Mouse (Mus musculus): ENCODE measurements around the gene Syt13.

The Syt13 gene

DNA sequence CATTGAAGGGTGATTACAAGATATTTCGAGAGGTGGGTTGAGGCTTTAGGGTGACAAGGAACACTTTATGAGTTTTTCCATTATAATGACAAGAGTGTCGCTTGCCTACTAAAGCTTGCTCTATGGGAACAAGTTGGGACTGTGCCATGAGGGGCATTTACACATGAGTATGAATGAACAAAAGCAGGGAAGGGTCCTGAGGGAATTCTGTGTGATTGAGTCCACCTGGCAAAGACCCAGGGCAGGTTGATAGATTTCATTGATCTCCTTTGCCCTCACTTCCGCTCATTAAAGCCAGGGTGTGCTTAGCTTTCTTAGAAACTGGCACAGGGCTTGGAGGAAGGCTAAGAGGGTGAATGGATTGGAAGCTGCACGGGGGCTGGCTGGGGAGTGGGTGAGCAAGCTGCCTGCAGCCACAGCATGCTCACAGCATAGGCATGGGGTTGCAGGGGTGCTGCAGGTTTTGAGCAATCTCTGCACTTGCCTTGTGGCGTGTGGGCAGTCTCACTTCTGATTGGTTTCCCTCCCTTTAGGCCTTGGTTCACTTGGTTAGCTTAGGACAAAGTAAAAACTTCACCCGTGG is 9.9 kb downstream of the Syt13 start:
- no peak for DNase-seq (ENCODE audit: low spot score in 2 of 2)

DNA sequence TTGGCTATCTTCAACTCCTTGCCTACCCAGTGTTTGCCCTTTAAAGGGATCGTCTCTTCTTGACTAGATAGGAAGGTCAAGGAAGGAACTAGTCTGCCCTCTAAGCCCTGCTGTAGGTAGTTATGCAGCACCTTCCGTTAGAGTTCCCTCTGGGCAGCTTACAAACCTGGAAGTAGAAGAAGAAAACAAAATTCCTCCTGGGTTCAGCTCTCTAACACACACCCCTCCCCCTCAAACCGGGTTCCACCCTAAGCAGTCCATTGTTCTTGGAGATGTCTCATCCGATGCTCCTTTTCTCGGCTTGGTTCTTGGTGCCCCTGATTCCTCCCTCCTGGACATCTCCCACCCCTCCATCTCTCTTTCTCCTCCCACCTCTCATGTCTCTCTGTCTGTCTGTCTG is 14.8 kb downstream of the Syt13 start:
- DNase-seq (ENCODE audit: low spot score in 2 of 2): no peak

DNA sequence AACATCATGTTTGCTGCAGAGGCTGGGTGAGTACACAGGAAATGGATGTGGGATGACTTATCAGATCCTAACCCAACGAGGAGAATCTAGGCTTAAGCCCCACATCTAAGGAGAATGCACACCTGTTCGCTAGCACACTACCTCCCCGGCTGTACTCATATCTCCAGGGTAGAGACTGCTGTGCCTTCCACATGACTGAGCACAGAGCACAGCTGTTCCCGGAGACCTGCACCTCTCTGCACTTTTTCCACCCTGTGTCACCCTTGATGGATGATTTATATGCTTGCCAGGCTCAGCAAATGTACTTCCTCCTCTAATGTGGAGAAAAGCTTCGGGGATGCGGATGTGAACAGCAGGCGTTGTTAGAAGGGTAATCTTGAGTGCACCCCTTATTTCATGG is 16.2 kb downstream of the Syt13 start:
- DNase-seq (ENCODE audit: low spot score in 2 of 2): no peak

DNA sequence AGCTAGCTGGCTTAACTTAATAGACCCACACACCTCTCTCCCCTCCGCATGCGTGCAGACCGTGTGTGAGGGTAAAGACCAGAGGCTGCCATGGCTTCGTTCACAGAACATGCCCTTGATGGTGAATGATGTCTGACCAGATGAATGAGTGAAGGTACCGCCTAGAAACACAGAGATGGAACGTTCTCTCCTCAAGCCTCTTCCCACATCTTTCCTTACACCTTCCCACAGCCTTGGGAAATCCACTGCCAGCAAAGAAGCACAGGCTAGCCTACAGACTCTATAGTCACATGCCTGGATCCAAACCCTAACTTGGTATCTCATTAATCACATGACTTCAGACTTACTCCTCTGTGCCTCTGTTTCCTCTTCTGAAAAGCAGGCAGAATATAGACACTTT is 18.5 kb downstream of the Syt13 start:
- DNase-seq (ENCODE audit: low spot score in 2 of 2): no peak

DNA sequence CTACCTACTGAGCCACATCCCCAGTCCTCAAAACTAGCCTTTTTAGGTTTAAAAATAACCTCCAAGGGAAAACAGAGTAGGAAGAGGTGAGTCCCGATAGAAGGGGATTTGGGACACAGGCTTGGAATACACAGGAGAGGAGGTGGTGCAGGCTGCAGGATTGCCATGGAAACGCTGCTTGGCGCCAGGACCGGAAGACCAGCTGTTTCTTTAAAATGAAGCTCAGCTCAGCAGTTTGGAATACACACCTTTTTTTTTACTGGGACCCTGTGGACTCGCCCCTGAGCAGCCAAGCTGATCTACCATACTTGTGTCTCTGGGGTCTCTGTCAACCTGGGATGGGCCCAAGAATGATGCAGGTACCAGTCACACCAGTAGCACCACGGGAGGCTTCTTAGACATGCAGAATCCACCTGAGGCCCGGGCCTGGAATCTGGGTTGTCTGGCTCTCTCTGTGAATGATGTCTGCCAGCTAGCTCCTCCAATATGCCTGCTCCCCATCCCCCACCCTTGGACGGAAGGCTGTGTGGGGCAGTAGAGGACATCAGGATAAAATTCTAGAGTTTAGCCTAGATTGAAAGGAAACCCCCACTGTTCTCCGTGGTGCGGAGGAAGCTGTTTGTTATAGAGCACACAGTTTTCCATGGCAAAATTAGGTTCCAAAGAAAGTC is 19.5 kb downstream of the Syt13 start:
- no peak for DNase-seq (ENCODE audit: low spot score in 2 of 2)

DNA sequence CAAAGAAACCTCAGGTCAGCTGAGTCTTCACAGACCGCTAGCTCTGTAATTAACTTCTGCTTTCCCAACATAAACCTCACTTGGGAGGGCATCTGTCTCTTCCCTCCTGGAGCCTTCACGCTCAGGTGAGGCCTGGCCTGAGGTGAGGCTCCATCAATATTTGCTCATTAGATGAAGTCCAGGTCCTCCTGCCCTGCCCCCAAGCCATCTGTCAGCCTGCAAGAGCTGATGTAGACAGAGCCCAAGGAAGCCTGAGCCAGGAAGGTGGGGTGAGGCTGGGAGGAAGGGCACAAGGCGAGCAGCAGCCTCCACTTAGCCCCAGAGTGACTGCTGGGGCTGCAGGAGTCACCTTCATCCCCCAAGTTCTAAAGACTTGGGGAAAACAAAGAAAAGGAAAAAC is 20.6 kb downstream of the Syt13 start:
- no peak for DNase-seq (ENCODE audit: low spot score in 2 of 2)

GRCm38 (mm10) chr2:92938063-92938462 is 23.2 kb downstream of the Syt13 start:
- no peak for DNase-seq (ENCODE audit: low spot score in 2 of 2)

DNA sequence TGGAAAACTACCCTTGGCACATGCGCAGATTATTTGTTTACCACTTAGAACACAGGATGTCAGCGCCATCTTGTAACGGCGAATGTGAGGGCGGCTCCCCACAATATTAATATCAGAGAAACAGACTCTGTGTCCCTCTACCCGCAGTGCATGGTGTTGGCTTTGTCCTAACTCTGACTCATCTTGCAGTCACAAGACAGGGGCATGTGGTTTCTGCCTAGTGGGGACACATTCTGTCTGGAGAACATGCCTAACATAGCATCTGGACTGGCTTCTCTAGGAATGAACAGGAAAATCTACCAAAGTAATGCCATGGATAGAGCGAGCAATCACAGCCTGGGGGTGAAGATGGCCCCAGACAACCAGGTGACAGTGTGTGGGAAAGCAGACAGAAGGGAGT is 23.9 kb downstream of the Syt13 start:
- DNase-seq (ENCODE audit: low spot score in 2 of 2): no peak

DNA sequence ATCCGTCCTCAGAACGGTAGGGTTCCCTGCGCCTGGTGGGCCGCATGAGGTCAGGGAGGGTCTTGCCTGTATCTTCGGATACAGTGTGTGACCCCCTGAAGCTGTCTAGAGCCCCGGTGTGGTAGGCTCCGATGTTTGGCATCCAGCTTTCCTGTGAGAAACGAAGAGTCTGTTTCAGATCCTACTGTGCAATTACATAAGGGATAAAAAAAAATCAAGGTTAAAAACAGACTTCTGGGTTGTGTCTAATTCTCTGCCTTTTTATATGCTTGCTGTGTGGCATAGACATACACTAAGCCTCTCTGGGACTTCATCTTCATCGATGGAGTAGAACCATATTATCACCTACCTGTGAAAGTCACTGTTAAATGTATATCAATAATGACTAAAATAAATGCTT is 26.1 kb downstream of the Syt13 start:
- no peak for DNase-seq (ENCODE audit: low spot score in 2 of 2)

DNA sequence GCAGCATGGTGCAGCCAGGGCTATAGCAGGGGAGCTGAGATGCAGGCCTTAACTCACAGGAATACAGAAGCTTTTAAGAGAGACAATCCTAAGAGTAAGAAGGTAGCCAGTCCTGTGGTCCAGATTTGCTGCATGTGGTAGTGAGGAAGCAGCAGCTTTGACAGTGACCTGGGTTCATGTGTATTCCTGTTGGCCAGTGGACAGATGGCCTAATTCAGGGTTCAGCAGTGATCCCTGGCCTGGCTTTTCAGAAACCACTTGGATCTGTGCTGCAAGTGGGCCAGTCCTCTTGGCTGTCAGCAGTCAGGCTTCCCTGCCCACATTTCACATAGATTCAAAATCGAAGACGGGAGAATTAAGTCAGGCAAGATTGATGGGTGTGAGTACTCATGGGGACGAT is 26.6 kb downstream of the Syt13 start:
- DNase-seq (ENCODE audit: low spot score in 2 of 2): no peak

DNA sequence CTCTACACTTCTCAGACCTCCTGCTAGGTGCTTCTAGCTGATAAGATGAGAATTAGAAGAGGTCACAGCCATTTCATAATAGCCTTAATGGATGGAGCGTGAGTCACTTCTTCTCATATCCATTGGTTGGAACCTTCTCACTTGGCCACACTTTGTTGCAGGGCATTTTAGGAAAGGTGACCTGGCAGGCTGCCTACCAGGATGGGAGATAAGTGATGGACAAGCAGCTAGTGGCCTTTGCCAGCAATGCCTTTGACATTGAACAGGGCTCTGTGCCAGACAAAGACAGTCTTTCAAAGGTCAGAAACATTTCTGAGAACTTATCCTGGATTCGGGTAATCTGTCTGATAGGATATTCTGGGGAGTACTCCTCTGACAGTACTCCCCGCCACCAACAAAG is 28.5 kb downstream of the Syt13 start:
- no peak for DNase-seq (ENCODE audit: low spot score in 2 of 2)

DNA sequence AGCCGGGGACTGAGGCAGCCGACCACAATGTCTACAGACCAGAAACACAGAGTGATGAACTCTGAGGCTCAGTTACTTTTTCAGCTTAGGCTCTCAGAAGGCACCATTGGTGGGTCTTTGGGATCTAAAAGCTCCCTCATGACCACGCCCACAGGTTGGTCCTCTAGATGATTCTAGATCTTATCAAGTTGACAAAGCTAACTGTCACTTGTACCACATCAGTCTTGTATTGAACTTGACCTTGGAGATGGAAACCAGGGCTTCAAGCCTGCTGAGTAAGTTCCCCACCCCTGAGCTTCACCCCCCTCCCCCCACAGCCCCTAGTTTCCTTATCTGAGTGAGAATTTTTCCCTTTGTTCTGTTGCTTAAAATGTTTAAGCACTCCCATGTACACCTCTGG is 29.5 kb downstream of the Syt13 start:
- DNase-seq (ENCODE audit: low spot score in 2 of 2): no peak

DNA sequence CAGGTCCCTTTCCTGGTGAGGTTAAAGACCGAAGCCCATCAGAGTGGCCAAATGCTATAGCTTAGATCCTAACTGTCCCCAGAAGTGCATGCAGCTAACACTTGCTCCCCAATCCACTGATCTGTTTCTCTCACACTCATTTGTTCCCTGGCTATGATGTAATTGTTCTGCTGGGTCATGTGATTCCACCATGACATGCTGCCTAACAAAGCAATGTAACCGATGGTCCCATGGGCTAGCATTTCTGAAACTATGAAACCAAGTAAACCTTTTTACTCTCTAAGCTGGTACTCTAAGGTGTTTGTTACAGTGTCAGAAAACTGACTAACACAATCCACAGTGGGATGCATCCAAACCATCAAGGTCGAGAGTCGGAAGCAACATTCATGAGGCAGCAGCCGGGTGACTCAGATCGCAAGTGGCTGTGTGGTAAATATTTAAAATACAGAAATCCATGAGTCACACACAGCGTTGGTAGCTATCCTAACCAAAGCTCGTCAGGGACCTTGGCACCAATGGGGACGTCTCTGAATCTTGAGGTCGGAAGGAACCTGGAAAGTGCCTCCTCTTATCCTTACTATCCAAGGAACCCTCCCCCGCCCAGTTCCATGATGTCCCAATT is 30.3 kb downstream of the Syt13 start:
- DNase-seq (ENCODE audit: low spot score in 2 of 2): no peak

DNA sequence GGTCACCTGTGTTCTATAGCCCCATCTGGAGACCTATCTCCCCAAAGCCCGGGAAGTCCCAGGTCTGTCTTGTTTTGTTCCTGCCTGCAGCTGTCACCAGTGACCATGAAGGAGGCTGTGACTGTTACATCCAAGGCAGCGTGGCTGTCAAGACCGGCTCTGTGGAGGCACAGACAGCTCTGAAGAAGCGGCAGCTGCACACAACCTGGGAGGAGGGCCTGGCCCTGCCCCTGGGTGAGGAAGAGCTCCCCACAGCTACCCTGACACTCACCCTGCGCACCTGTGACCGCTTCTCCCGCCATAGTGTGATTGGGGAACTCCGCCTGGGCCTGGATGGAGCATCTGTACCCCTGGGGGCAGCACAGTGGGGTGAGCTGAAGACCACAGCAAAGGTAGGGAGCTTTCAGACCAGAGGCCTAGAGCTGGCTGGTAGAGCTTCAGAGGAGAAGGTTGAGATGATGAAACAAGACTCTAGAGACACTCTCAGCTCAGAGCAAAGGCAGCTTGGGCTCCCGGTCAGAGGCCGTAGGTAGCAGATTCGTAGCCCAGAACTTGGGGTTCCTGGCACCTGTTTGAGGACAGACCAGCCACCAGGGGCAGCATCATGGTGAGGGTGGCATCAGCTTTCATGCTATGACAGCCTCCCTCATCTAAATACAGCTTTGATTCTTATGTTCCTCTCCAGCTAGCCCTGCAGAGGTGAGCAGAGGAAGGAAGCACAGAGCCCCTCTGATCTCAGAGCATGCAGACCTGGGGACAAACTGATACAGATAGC is 31.1 kb downstream of the Syt13 start:
- peak in 1 of 2 experiments; percentile 25 for DNase-seq (ENCODE audit: low spot score in 2 of 2)

DNA sequence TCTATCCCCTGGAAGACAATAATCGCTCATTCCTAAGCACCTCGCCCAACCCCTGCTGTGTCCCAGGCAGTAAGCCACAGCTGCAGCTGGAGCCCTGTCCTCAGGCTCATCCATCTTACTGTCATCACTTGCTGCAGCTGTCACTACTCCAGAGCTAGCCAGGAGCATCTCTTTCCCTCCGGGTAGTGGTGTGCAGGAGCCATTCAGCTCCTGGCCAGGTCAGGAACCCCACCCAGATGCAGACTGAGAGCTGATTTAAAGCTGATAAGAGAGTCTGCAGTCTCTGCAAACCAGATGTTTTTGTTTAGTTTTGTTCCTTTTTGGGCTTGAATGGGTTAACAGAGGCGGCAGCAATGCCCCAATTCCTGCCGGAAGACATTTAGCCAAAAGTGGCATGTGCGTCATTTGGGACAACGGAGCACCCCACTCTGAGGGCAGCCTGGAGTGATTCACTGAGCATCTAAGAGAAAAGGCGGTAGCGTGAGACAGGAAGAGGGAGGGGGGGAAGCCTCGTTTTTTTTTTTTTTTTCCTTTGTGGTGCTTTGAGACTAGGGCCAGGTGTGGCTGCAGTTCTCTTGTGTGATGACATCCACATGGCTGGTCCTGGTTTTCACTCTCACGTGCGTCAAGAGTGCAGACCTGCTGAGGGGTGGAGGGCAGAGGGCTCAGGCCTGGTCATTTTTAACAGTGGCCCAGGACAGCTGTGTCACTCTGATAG is 33.2 kb downstream of the Syt13 start:
- no peak for DNase-seq (ENCODE audit: low spot score in 2 of 2)

GRCm38 (mm10) chr2:92948699-92949300 is 33.9 kb downstream of the Syt13 start:
- DNase-seq (ENCODE audit: low spot score in 2 of 2): no peak

- no peak for DNase-seq (ENCODE audit: low spot score in 2 of 2)
Measured at GRCm38 (mm10) chr2:92949518-92949917, 34.6 kb downstream of the Syt13 start.

DNA sequence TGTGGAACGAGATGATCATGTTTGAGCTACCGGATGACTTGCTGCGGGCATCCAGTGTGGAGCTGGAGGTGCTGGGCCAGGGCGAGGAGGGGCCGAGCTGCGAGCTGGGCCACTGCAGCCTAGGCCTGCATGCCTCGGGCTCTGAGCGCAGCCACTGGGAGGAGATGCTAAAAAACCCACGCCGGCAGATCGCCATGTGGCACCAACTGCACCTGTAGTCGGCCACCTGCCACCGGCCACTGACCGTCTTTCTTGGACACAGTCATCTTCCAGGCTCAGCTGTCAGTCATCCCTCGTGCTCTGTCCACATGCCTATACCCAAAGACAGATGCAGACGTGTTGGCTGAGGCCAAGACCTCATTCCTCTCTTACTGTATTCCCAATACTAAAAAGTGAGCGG is 38.6 kb downstream of the Syt13 start:
- no peak for DNase-seq (ENCODE audit: low spot score in 2 of 2)

DNA sequence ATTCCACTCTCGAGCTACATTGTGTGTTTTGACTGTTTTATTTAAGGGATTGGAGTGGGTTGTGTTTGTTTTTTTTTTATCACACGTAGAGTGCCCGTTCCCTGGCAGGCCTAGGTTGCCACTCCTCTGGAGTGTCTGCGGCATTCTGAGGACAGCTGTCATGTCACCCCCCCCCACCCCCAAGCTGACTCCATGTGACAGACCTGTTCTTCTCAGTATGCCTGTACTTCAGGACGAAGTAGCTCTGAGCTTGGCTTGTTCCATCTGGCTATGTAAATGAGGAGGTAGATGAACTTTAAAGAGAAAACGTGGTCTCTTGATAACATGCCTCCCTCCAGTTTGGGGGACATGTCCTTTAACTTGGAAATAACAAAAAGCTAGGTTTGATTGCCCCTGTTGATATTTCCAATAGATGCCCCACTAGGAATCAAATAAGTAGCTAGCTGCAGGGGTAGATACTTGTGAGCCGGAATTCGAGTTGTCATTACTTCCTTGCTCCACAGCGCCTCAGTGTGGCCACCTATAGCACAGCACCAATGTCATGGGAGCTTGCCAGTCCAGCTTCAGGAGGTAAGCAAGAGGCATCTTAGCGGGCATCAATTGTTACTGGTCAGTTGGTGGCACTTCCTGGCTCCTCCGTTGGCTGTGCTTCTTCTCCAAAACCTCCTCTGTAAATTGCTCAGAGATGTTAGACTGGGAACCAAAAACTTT is 39.7 kb downstream of the Syt13 start:
- peak; percentile 53 to 78 for DNase-seq (ENCODE audit: low spot score in 2 of 2)

GRCm38 (mm10) chr2:92956943-92957342 is 42.0 kb downstream of the Syt13 start:
- DNase-seq (ENCODE audit: low spot score in 2 of 2): no peak

DNA sequence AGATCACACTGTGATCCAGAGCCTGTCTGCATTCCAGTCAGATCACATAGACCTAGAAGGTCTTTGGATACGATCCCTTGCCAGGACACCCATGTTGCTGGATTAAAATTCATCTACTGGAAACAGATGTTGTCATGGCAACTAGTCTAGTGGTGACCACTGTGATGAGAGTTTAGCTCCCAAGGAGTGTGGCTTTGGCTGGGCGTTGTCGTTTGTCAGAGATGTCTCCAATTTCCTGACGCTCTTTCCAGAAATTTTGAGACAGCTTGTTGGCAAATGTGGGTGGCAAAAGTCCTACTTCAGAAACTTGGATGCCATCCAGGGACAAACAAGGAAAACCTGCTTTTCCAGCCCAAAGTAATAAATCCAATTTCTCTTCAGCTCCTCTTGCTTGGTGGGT is 43.7 kb downstream of the Syt13 start:
- no peak for DNase-seq (ENCODE audit: low spot score in 2 of 2)
